Mouse (Mus musculus): ENCODE measurements around the gene Taf5l. TPM values are rescaled to one million over a fixed set of nuclear protein-coding genes. Genes with fewer than 3 reads are reported as not detected.

The Taf5l gene
- polyA plus RNA-seq, 1 experiment from 2014 or later: 36.0 TPM

DNA sequence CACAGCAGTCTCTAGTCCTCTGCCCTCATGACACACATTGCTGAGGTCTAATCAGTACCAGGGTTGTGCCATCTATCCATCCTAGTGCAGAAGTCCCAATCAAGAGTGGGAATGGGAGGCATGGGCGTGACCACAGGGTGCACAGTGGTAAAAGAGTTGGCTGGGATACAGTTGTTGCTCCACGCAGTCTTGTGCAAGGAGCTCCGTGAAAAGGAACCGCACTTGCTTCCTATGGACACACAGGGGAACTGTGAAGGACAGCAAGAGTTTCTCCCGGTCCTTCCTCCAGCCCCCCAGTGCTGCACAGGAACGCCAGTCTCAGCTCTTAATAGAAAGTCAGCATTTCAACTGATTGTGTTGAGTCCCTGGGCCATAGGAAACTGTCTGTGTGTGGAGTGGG lies 61.7 kb downstream of the Taf5l start:
- Histone ChIP-seq H3K36me3 (ENCODE audit: control insufficient read depth, insufficient read depth, low read length) (peaks cover 31% of the 10 kb centered on the region), H3K4me2 (ENCODE audit: low read length) (no peak overlapping the region), H3K27me3 (replicated peaks; ENCODE audit: control insufficient read depth, insufficient read depth, low read length) (no peaks in the 10 kb centered on the region), H3K4me3 (ENCODE audit: low read depth, low read length) (no peak overlapping the region), H3K9ac (ENCODE audit: low read length) (no peak overlapping the region), H3K9me3 (replicated peaks; ENCODE audit: control insufficient read depth, low read length) (no peaks in the 10 kb centered on the region), H3K4me1 (ENCODE audit: control insufficient read depth, insufficient read depth, low read length) (no peaks in the 10 kb centered on the region), H3K27ac (ENCODE audit: low read depth, low read length) (no peak overlapping the region)
- ATAC-seq: no peak
- DNase-seq (ENCODE audit: low spot score): no peak
- 88% methylated on average over 6 of the region's 6 CpGs for WGBS

DNA sequence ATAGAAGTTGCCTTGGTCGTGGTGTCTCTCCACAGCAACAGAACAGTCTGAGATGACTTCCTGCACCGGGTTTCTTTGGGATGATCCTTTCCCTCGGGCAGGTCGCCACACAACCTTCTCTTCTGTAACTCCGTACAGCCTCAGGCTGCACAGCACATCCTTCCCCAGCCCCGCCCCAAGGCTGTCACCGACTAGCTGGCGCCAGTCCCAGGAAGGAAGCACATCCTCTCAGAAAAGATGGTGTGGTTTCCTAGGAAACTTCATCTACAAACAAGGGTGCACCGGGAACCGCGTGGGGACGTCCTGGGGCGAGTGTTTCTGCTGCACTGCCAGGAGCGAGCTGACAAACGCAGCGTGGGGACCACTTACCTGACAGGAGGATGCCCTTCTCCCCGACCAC lies 63.1 kb downstream of the Taf5l start:
- H3K36me3 ChIP-seq (ENCODE audit: control insufficient read depth, insufficient read depth, low read length): peaks cover 37% of the 10 kb centered on the region
- H3K4me2 ChIP-seq (ENCODE audit: low read length): no peak overlapping the region
- H3K9me3 ChIP-seq (replicated peaks; ENCODE audit: control insufficient read depth, low read length): no peaks in the 10 kb centered on the region
- H3K27me3 ChIP-seq (replicated peaks; ENCODE audit: control insufficient read depth, insufficient read depth, low read length): no peaks in the 10 kb centered on the region
- 75% methylated on average over 17 of the region's 17 CpGs for WGBS
- peak; percentile 23 for DNase-seq (ENCODE audit: low spot score)
- no peak overlapping the region for H3K27ac ChIP-seq (ENCODE audit: low read depth, low read length)
- H3K9ac ChIP-seq (ENCODE audit: low read length): no peak overlapping the region
- no peaks in the 10 kb centered on the region for H3K4me1 ChIP-seq (ENCODE audit: control insufficient read depth, insufficient read depth, low read length)
- H3K4me3 ChIP-seq (ENCODE audit: low read depth, low read length): no peak overlapping the region
- no peak for ATAC-seq

DNA sequence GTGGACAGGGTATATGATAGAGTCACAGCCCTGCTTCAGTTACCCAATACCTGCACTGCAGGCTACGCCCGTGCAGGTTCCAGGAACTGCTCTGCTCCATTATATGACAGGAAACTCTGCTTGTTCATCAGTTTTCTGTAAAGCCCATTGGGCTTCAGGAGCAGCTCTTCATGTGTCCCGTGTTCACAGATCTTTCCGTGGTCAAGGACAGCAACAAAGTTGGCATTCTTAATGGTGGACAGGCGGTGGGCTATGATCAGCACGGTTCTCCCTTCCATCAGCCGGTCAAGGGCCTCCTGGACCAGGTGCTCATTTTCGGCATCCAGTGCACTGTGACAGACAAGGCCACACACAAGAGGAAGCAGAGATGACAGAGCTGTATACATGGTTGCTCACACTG lies 67.0 kb downstream of the Taf5l start:
- DNase-seq (ENCODE audit: low spot score) (no peak), ATAC-seq (no peak)

DNA sequence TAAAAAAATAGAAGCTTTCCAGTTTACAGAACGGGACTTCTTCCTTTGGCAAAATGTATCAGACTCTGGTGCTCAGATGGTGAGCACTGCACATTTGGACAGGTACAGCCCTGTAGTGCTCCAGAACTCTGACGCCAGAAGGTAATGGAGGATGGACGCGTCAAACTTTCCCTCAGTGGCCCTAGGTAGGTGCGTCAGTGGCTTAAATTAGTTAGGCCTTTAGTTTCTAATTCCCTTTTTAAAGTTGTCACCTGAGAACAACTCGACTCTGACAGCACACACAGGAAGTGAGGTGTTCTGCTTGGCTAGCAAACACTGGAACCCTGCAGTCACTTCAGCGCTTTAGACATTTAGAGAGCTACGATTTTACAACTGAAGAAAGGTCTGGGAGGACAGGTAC lies 67.5 kb downstream of the Taf5l start:
- WGBS: 90% methylated on average over 8 of the region's 8 CpGs
- H3K36me3 ChIP-seq (ENCODE audit: control insufficient read depth, insufficient read depth, low read length): peaks cover 32% of the 10 kb centered on the region
- H3K4me1 ChIP-seq (ENCODE audit: control insufficient read depth, insufficient read depth, low read length): 0 out of 2 replicates have a peak, but pooled peaks cover 4% of the 10 kb centered on the region
- no peak overlapping the region for H3K4me3 ChIP-seq (ENCODE audit: low read depth, low read length)
- H3K27ac ChIP-seq (ENCODE audit: low read depth, low read length): no peak overlapping the region
- DNase-seq (ENCODE audit: low spot score): no peak
- no peak overlapping the region for H3K9ac ChIP-seq (ENCODE audit: low read length)
- ATAC-seq: no peak
- H3K27me3 ChIP-seq (replicated peaks; ENCODE audit: control insufficient read depth, insufficient read depth, low read length): no peaks in the 10 kb centered on the region
- H3K4me2 ChIP-seq (ENCODE audit: low read length): no peak overlapping the region
- no peaks in the 10 kb centered on the region for H3K9me3 ChIP-seq (replicated peaks; ENCODE audit: control insufficient read depth, low read length)

More for the DNA sequence above, 67.0 kb downstream of the Taf5l start:
- no peaks in the 10 kb centered on the region for H3K27me3 ChIP-seq (replicated peaks; ENCODE audit: control insufficient read depth, insufficient read depth, low read length)
- 0 out of 2 replicates have a peak, but pooled peaks cover 4% of the 10 kb centered on the region for H3K4me1 ChIP-seq (ENCODE audit: control insufficient read depth, insufficient read depth, low read length)
- H3K36me3 ChIP-seq (ENCODE audit: control insufficient read depth, insufficient read depth, low read length): peaks cover 34% of the 10 kb centered on the region
- H3K4me2 ChIP-seq (ENCODE audit: low read length): no peak overlapping the region
- no peaks in the 10 kb centered on the region for H3K9me3 ChIP-seq (replicated peaks; ENCODE audit: control insufficient read depth, low read length)
- no peak overlapping the region for H3K9ac ChIP-seq (ENCODE audit: low read length)
- H3K4me3 ChIP-seq (ENCODE audit: low read depth, low read length): no peak overlapping the region
- WGBS: 90% methylated on average over 8 of the region's 8 CpGs
- no peak overlapping the region for H3K27ac ChIP-seq (ENCODE audit: low read depth, low read length)

DNA sequence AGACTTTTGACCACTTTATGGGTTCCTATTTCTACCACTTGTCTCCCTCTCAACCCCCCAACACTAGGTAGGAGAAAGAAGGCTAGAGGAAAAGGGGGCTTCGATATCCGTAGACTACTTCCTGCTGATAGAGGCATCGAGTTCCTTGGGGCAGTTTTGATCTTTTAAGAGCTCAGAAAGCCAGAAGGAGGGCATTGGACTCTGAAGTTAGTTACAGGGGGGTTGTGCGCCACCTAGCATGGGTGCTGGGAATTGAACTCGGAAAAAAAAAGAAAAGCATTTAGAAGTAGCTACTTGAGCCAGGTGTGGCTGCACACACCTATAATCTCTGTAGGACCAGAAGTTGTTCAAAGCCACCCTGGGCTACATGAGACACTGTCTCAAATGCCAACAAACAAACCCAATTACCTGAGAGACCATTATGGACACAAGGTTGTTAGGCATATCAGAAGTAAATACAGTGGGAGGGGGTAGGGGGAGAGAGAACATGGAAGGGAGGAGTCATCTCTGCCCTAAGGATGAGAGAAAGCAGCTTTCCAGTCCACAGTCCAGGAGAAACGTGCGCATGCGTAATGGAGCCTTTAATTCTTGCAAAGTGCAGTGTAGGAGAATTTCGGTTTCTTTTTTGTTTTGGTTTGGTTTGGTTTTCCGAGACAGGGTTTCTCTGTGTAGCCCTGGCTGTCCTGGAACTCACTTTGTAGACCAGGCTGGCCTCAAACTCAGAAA lies 71.0 kb downstream of the Taf5l start:
- Histone ChIP-seq H3K4me2 (ENCODE audit: low read length) (peak overlapping the region; percentile 99), H3K9me3 (replicated peaks; ENCODE audit: control insufficient read depth, low read length) (no peaks in the 10 kb centered on the region), H3K27ac (ENCODE audit: low read depth, low read length) (no peak overlapping the region), H3K4me1 (ENCODE audit: control insufficient read depth, insufficient read depth, low read length) (peaks cover 9% of the 10 kb centered on the region), H3K9ac (ENCODE audit: low read length) (peak overlapping the region; percentile 87), H3K4me3 (ENCODE audit: low read depth, low read length) (peak overlapping the region; percentile 100), H3K27me3 (replicated peaks; ENCODE audit: control insufficient read depth, insufficient read depth, low read length) (no peaks in the 10 kb centered on the region), H3K36me3 (ENCODE audit: control insufficient read depth, insufficient read depth, low read length) (peaks cover 30% of the 10 kb centered on the region)
- DNase-seq (ENCODE audit: low spot score) (peak; percentile 63), ATAC-seq (no peak)
- WGBS: 31% methylated on average over 10 of the region's 10 CpGs

DNA sequence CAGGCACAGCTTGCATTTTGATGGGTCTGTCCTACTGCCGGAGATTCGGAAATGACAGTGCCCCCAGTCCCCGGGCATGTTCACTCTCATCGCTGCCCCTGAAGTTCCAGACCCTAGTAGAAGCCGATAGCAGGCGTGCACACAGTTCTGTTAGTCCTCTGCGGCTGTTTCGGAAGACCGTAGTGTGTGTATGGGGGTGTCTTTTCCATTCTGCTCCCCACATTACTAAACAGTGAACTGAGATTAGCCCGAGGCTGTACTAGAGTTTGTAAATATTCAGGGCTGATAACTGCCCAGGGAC lies 71.6 kb downstream of the Taf5l start:
- H3K9ac ChIP-seq (ENCODE audit: low read length): peak overlapping the region; percentile 87
- peak overlapping the region; percentile 99 for H3K4me2 ChIP-seq (ENCODE audit: low read length)
- H3K27ac ChIP-seq (ENCODE audit: low read depth, low read length): peak overlapping the region; percentile 77
- ATAC-seq (no peak; the same call in 1 of the 2 replicates), DNase-seq (ENCODE audit: low spot score) (peak; percentile 0)
- peaks cover 32% of the 10 kb centered on the region for H3K36me3 ChIP-seq (ENCODE audit: control insufficient read depth, insufficient read depth, low read length)
- peak overlapping the region; percentile 100 for H3K4me3 ChIP-seq (ENCODE audit: low read depth, low read length)
- H3K27me3 ChIP-seq (replicated peaks; ENCODE audit: control insufficient read depth, insufficient read depth, low read length): no peaks in the 10 kb centered on the region
- WGBS: 3% methylated on average over 10 of the region's 10 CpGs
- no peaks in the 10 kb centered on the region for H3K9me3 ChIP-seq (replicated peaks; ENCODE audit: control insufficient read depth, low read length)
- peaks cover 9% of the 10 kb centered on the region for H3K4me1 ChIP-seq (ENCODE audit: control insufficient read depth, insufficient read depth, low read length)

DNA sequence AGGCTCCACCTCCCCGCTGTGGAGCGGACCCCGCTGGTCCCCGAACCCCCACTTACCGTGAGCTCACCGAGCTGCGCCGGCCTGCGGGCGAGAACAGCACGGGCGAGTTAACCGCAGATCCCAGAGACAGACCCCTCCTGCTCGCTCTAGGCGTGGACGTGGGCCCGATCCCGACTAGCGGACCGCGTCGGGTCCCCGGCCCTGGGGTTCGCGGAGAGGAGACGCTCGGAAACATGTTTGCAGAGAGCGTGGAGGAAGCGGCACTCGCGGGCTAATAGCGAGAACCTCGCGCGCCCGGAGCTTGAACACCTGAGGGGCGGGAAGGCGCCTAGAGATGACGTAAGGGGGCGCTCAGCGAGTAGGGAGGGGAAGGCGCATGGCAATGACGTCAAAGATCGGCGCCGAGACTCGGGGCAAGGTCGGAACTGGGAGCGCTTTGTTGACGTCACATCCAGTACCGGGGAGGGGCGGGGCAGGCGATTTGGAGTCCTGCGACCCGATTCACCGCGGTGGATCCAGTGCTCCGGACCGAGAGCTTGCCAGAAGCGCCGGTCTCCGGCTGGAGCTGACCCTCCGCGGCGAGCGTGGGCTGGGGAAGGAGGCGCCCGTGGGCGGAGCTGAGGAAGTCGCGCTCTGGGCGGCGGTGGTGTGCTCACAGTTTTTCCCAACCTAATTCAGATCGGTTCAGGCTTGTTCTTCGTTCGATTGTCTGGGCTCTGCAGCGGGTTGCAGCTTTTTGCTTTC lies 72.1 kb downstream of the Taf5l start, which contains the start of gene Nup133:
Nup133 (minus strand) TSS at position 324 of the 744 bp plus-strand sequence.
- Histone ChIP-seq H3K27ac (ENCODE audit: low read depth, low read length) (peak within 1 kb of the TSS; percentile 77), H3K9me3 (replicated peaks; ENCODE audit: control insufficient read depth, low read length) (no peaks in the 10 kb centered on the region), H3K9ac (ENCODE audit: low read length) (peak within 1 kb of the TSS; percentile 87), H3K36me3 (ENCODE audit: control insufficient read depth, insufficient read depth, low read length) (peaks cover 30% of the 10 kb centered on the region), H3K4me3 (ENCODE audit: low read depth, low read length) (peak within 1 kb of the TSS; percentile 100), H3K4me2 (ENCODE audit: low read length) (peak within 1 kb of the TSS; percentile 99), H3K27me3 (replicated peaks; ENCODE audit: control insufficient read depth, insufficient read depth, low read length) (no peaks in the 10 kb centered on the region), H3K4me1 (ENCODE audit: control insufficient read depth, insufficient read depth, low read length) (peaks cover 9% of the 10 kb centered on the region)
- under 1% methylated on average over 77 of the region's 77 CpGs for WGBS
- ATAC-seq (peak; percentile 84), DNase-seq (ENCODE audit: low spot score) (peak; percentile 99)

Measured in forebrain, embryonic 14.5 days (tissue).